ENCODE assay signal across 1 mouse cellular context in the genomic region with DNA sequence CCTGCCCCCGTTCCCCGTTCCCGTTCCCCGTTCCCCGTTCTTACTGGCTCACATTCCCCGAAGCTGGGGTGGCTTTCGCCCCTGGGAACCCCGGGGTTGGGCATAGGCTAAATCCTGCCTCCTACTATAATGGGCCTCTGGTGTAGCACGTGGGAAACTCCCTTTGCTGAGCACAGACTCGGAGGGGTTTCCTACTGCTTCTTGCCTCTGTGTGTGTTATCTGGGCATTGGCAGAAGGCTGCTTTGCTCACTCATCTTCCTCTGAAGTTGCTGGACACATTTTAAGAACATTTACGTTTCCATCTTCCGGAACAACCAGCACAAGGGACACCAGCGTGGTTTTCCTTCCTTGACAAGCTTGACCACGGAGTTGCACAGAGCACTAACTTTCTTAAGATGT.
A peak's percentile ranks its signal among the peaks of the same experiment; 100 is the strongest.
TF ChIP-seq lines count a peak whose summit lies in the region.

No protein-coding gene starts in this region.

TF ChIP-seq in MEL, 35 proteins besides CTCF, POLR2A, EP300 and RAD21 (continued from another document):
- TF ChIP-seq POLR2AphosphoS5 (IDR thresholded peaks at IDR 0.05; ENCODE audit: borderline replicate concordance, low read depth, low read length) (no peak), ELF1 (IDR thresholded peaks at IDR 0.05; ENCODE audit: low read depth, low read length) (no peak), BHLHE40 (IDR thresholded peaks at IDR 0.05; ENCODE audit: borderline replicate concordance, low read depth, low read length) (peak; percentile 65; the same call in 1 of the 2 replicates), MXI1 (IDR thresholded peaks at IDR 0.05; ENCODE audit: low read depth, low read length) (peak; percentile 94), GABPA (IDR thresholded peaks at IDR 0.05; ENCODE audit: low read depth, low read length) (no peak), ETS1 (IDR thresholded peaks at IDR 0.05; ENCODE audit: low read depth, low read length) (peak; percentile 43; the same call in 1 of the 2 replicates), USF2 (IDR thresholded peaks at IDR 0.05; ENCODE audit: borderline replicate concordance in 1 of 2, insufficient read depth in 1 of 2, low read depth in 1 of 2, low read length in 2 of 2) (no peak), MAZ (IDR thresholded peaks at IDR 0.05; ENCODE audit: low read depth, low read length) (no peak), E2F4 (IDR thresholded peaks at IDR 0.05; ENCODE audit: borderline replicate concordance, low read depth, low read length) (no peak), MYC (IDR thresholded peaks at IDR 0.05; ENCODE audit: low read depth, low read length) (peak; percentile 95), RCOR1 (IDR thresholded peaks at IDR 0.05; ENCODE audit: low read depth, low read length) (no peak), TBP (IDR thresholded peaks at IDR 0.05; ENCODE audit: low read depth, low read length) (0 out of 2 replicates have a peak, but pooled peaks have one; percentile 52)
TF ChIP-seq in MEL: peak in this region for 12.
